Mouse (Mus musculus) liver, embryonic 15.5 days (tissue): ENCODE results near the gene Sh3pxd2a. TPM values are rescaled to one million over a fixed set of nuclear protein-coding genes. Genes with fewer than 3 reads are reported as not detected.

Experiments used
- ATAC-seq: fragments of 200-750 bp; cut with Nextera tagmentation; 2 replicates; pipeline ENCODE4 v1.8.0; 2017; ENCODE audit warnings: moderate number of reproducible peaks, mild to moderate bottlenecking, moderate library complexity; ENCODE audit not compliant: insufficient read depth
- H3K27ac ChIP-seq: fragments of 300-500 bp; sonication (generic); replicated peaks from 2 replicates; pipeline ENCODE4 v1.5.1; 2015; ENCODE audit warnings: mild to moderate bottlenecking, inconsistent platforms
- H3K27me3 ChIP-seq: fragments of 300-500 bp; sonication (generic); 2 replicates; pipeline ENCODE4 v1.6.1; 2015; ENCODE audit warnings: mild to moderate bottlenecking, inconsistent platforms
- H3K36me3 ChIP-seq: fragments of 300-500 bp; sonication (generic); replicated peaks from 2 replicates; pipeline ENCODE4 v1.6.1; 2015; ENCODE audit warnings: moderate library complexity, mild to moderate bottlenecking, inconsistent platforms
- H3K4me1 ChIP-seq: fragments of 300-500 bp; sonication (generic); replicated peaks from 2 replicates; pipeline ENCODE4 v1.6.1; 2015; ENCODE audit warnings: inconsistent platforms
- H3K4me2 ChIP-seq: fragments of 300-500 bp; sonication (generic); 2 replicates; pipeline ENCODE4 v1.6.1; 2015; ENCODE audit warnings: moderate library complexity, mild to moderate bottlenecking, inconsistent platforms
- H3K4me3 ChIP-seq: fragments of 300-500 bp; sonication (generic); replicated peaks from 2 replicates; pipeline ENCODE4 v1.5.1; 2015; ENCODE audit warnings: mild to moderate bottlenecking, inconsistent platforms
- H3K9ac ChIP-seq: fragments of 300-500 bp; sonication (generic); 2 replicates; pipeline ENCODE4 v1.6.1; 2015; ENCODE audit warnings: moderate library complexity, mild to moderate bottlenecking, inconsistent platforms
- H3K9me3 ChIP-seq: fragments of 300-500 bp; sonication (generic); replicated peaks from 2 replicates; pipeline ENCODE4 v1.6.1; 2016; ENCODE audit warnings: inconsistent platforms
- WGBS: fragments of 180-500 bp; shearing (Covaris S2); methylation state at CpG from one replicate; pipeline ENCODE4 v1.1.7; 2015; ENCODE audit warnings: mixed read lengths; ENCODE audit not compliant: insufficient replicate concordance; 5-methylcytosine and 5-hydroxymethylcytosine counted together
- polyA plus RNA-seq: library from polyadenylated mRNA; unstranded; fragments of >200 nt; fragmentation: Nextera tagmentation; extraction: Ambion mirVana; gene quantifications from 2 replicates; pipeline ENCODE4 v1.2.1, GENCODE M21; 2015

Gene Sh3pxd2a
- polyA plus RNA-seq, 1 experiment from 2014 or later: 0.63 TPM

GRCm38 (mm10) chr19:47359166-47359931, 104.9 kb downstream of the Sh3pxd2a start:
- Histone ChIP-seq H3K27ac (no peak overlapping the region), H3K4me2 (peak overlapping the region; percentile 60), H3K9ac (peak overlapping the region; percentile 46; the same call in 1 of the 2 replicates), H3K9me3 (no peaks in the 10 kb centered on the region), H3K36me3 (peaks cover 9% of the 10 kb centered on the region), H3K4me1 (peaks cover 14% of the 10 kb centered on the region), H3K4me3 (peak overlapping the region; percentile 45), H3K27me3 (no peaks in the 10 kb centered on the region)
- WGBS: 25% methylated on average over 15 of the region's 15 CpGs
- no peak for ATAC-seq

- WGBS: 59% methylated on average over 3 of the region's 3 CpGs
- no peak for ATAC-seq
Observed at GRCm38 (mm10) chr19:47357297-47357696, 106.9 kb downstream of the Sh3pxd2a start.

DNA sequence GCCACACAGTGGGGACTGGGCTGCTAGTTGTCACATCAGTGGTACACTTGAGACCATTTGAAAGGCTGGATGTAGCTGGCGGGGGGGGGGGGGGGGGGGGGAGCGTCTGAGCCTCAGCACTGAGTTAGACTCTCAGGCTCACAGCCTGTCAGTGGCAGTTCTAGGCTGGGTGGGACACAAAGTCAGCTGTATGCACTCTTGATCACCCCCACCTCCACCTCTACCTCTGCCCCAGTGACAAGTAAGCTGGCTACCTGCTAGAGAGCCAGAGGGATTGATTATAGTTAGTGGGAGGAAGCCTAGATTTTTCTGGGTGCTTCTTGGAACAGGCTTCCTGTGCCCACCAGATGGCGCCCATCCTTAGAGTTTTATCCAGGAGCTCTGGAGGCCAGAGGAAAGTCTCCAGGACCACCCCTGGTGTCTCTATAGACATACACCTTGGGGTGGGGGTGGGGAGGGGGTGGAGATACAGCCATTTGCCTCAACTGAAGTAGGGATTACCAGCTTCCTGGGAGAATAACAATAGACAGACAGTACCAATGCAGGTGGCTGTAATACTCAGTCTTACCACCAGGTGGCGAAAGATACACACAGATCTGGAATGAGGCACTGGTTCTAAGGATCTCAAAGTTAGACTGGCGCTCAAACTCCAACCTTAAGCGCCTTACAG, 107.9 kb downstream of the Sh3pxd2a start:
- H3K9ac ChIP-seq: no peak overlapping the region
- peaks cover 14% of the 10 kb centered on the region for H3K4me1 ChIP-seq
- H3K27me3 ChIP-seq: no peaks in the 10 kb centered on the region
- no peaks in the 10 kb centered on the region; the same call in 1 of the 2 replicates for H3K36me3 ChIP-seq
- H3K27ac ChIP-seq: no peak overlapping the region
- H3K4me2 ChIP-seq: no peak overlapping the region
- ATAC-seq: 0 out of 2 replicates have a peak, but pooled peaks have one; percentile 49
- 16% methylated on average over 5 of the region's 6 CpGs for WGBS
- H3K9me3 ChIP-seq: no peaks in the 10 kb centered on the region
- H3K4me3 ChIP-seq: no peak overlapping the region

More at GRCm38 (mm10) chr19:47357297-47357696, 106.9 kb downstream of the Sh3pxd2a start:
- Histone ChIP-seq H3K4me3 (no peak overlapping the region), H3K9ac (no peak overlapping the region), H3K4me1 (peaks cover 14% of the 10 kb centered on the region), H3K27me3 (no peaks in the 10 kb centered on the region), H3K4me2 (no peak overlapping the region), H3K36me3 (peaks cover 6% of the 10 kb centered on the region; the same call in 1 of the 2 replicates), H3K9me3 (no peaks in the 10 kb centered on the region), H3K27ac (no peak overlapping the region)

- Histone ChIP-seq H3K9ac (no peak overlapping the region), H3K27me3 (no peaks in the 10 kb centered on the region), H3K4me3 (no peak overlapping the region), H3K36me3 (no peaks in the 10 kb centered on the region), H3K9me3 (no peaks in the 10 kb centered on the region), H3K4me2 (no peak overlapping the region), H3K4me1 (peaks cover 10% of the 10 kb centered on the region), H3K27ac (no peak overlapping the region)
- WGBS: 77% methylated on average over 8 of the region's 8 CpGs
- no peak for ATAC-seq
Observed at GRCm38 (mm10) chr19:47354456-47354855, 109.7 kb downstream of the Sh3pxd2a start.

- no peak overlapping the region for H3K9ac ChIP-seq
- no peak for ATAC-seq
- peaks cover 7% of the 10 kb centered on the region for H3K4me1 ChIP-seq
- H3K27ac ChIP-seq: no peak overlapping the region
- peaks cover 19% of the 10 kb centered on the region for H3K27me3 ChIP-seq
- H3K4me3 ChIP-seq: no peak overlapping the region
- no peak overlapping the region for H3K4me2 ChIP-seq
- no peaks in the 10 kb centered on the region for H3K36me3 ChIP-seq
- 66% methylated on average over 8 of the region's 8 CpGs for WGBS
- H3K9me3 ChIP-seq: no peaks in the 10 kb centered on the region
Observed at GRCm38 (mm10) chr19:47349043-47349442, 115.2 kb downstream of the Sh3pxd2a start.

DNA sequence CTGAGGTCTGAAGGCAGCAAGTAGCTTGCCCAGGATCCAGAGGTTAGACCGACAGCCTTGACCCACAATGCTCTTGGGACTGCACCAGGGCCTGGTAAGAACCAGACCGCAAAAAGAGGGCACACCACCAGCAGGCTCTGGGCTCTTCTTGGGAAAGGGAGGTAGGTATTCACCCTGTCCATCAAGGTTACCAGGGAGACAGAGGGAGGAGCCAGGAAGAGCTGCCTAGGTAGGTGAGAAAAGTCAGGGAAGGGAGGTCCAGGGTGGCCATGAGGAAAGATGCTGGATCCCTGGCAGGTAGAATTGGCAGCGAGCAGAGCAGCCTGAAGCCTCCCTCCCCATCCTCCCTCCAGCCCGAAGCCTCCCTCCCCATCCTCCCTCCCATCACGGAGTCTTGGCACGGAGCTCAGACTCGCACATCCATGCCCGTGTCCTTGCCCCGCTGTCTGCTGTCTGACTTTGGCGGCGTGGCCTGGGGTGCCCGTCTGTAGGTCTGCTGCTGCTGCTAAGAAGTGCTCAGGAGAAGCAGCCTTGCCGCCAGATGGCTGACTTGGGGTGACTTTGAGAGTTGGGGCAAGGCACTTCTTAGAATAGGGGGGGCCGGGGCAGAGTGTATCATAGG, 115.7 kb downstream of the Sh3pxd2a start:
- no peaks in the 10 kb centered on the region for H3K9me3 ChIP-seq
- 70% methylated on average over 14 of the region's 14 CpGs for WGBS
- no peak for ATAC-seq
- no peak overlapping the region for H3K27ac ChIP-seq
- H3K27me3 ChIP-seq: peaks cover 25% of the 10 kb centered on the region
- H3K4me2 ChIP-seq: no peak overlapping the region
- H3K9ac ChIP-seq: no peak overlapping the region
- no peaks in the 10 kb centered on the region for H3K36me3 ChIP-seq
- no peak overlapping the region for H3K4me3 ChIP-seq
- peaks cover 9% of the 10 kb centered on the region for H3K4me1 ChIP-seq

- H3K27ac ChIP-seq: no peak overlapping the region
- peaks cover 10% of the 10 kb centered on the region for H3K4me1 ChIP-seq
- no peak overlapping the region for H3K4me2 ChIP-seq
- H3K9ac ChIP-seq: no peak overlapping the region
- ATAC-seq: no peak
- 53% methylated on average over 7 of the region's 7 CpGs for WGBS
- peaks cover 38% of the 10 kb centered on the region for H3K27me3 ChIP-seq
- no peaks in the 10 kb centered on the region for H3K9me3 ChIP-seq
- no peaks in the 10 kb centered on the region for H3K36me3 ChIP-seq
- H3K4me3 ChIP-seq: no peak overlapping the region
Observed at GRCm38 (mm10) chr19:47347021-47347643, 117.1 kb downstream of the Sh3pxd2a start.

DNA sequence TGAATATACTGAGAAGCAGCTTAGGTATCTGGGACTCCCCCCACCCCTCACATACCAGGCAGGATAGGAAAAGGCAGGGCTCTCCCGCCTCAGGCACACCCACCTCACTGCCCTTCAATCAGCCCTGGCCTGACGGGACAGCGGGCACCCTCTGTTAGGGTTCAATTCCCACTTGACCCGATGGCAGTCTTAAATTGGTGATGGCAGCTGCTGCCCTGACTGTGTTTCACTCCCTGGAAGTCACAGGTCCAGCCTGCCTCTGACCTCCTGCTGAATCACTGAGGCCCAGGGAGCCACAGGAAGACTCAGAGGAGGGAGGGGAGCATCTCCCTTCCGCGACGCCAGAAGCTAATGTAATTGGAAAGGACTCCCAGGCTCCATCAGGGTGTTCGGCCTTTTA, 117.6 kb downstream of the Sh3pxd2a start:
- Histone ChIP-seq H3K36me3 (no peaks in the 10 kb centered on the region), H3K4me3 (no peak overlapping the region), H3K9ac (no peak overlapping the region), H3K4me1 (peaks cover 10% of the 10 kb centered on the region), H3K9me3 (no peaks in the 10 kb centered on the region), H3K4me2 (no peak overlapping the region), H3K27ac (no peak overlapping the region), H3K27me3 (peaks cover 43% of the 10 kb centered on the region)
- no peak for ATAC-seq
- WGBS: 60% methylated on average over 8 of the region's 8 CpGs

DNA sequence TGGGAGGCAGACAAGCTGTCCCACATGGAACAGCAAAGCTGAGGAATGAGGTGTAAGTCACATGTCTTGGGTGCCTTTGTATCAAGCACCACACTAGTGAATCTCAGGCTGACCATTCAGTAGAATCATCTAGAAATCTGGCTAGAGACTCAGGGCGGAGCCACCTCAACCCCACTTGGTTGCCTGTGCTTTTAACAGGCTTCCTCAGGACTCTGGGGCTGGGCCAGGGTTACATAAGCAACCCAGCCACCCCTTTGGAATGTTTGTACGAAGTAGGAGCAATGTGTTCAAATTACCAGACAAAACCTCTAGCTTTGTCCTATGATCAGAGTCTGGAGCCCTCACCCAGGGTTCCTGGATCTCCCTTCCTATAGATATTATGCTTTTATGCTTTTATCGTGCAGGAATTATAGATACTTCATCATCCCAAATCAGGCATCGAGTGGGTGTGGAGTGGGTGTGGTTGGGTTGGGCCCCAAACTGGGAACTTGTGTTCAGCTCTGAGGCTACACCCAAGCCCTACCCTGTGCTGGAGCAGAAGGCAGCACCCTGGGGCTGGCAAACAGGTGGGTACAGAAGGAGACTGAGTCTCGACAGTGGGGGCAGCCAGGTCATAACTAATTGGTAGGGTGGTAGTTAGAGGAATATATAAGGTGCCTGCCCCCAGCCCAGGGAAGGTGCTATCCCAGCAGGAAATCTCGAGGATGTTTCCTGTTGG, 118.2 kb downstream of the Sh3pxd2a start:
- no peak for ATAC-seq
- Histone ChIP-seq H3K27me3 (peaks cover 43% of the 10 kb centered on the region), H3K4me1 (peaks cover 10% of the 10 kb centered on the region), H3K36me3 (no peaks in the 10 kb centered on the region), H3K4me3 (no peak overlapping the region), H3K4me2 (no peak overlapping the region), H3K9me3 (no peaks in the 10 kb centered on the region), H3K27ac (no peak overlapping the region), H3K9ac (no peak overlapping the region)
- 38% methylated on average over 6 of the region's 6 CpGs for WGBS

- Histone ChIP-seq H3K4me3 (no peak overlapping the region), H3K27ac (no peak overlapping the region), H3K9ac (no peak overlapping the region), H3K4me2 (peak overlapping the region; percentile 49), H3K36me3 (no peaks in the 10 kb centered on the region), H3K4me1 (peaks cover 15% of the 10 kb centered on the region), H3K9me3 (no peaks in the 10 kb centered on the region), H3K27me3 (peaks cover 64% of the 10 kb centered on the region)
- no peak for ATAC-seq
- WGBS: 2% methylated on average over 39 of the region's 39 CpGs
Observed at GRCm38 (mm10) chr19:47343422-47343821, 120.8 kb downstream of the Sh3pxd2a start.
